Mouse (Mus musculus): ENCODE measurements around the gene Mlycd.
"Not testable (repeated sequence)": the region's sequence is repeated elsewhere in the genome, so short reads cannot be mapped to it uniquely, and the experiment has no call there.

Gene Mlycd

GRCm38 (mm10) chr8:119394524-119395026 lies at the start of gene Mlycd:
Gene Mlycd (plus strand): TSS chr8:119394878.
- DNase-seq = peak; percentile 94 to 97

- DNase-seq = peak; percentile 17 to 36
These were observed 49.5 kb upstream of the Mlycd start for GRCm38 (mm10) chr8:119345029-119345682.

DNA sequence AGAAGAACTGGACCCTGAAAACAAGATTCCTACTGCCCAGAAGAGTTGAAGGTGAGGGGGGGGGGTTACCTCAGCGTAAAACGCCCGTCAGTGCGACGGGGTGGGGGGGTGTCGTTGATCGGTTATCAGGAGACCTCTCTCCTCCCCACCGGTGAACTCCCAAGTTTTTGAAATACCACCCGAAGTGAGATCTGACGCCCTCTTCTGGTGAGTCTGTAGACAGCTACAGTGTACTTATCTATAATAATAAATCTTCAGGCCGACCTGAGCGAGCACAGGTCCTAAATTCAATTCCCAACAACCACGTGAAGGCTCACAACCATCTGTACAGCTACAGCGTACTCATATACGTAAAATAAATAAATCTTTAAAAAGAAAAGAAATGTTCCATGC lies 49.0 kb upstream of the Mlycd start:
- no peak for DNase-seq

GRCm38 (mm10) chr8:119351647-119352046 lies 43.0 kb upstream of the Mlycd start:
- no peak for DNase-seq

GRCm38 (mm10) chr8:119352977-119353658 lies 41.6 kb upstream of the Mlycd start:
- DNase-seq = no peak

DNA sequence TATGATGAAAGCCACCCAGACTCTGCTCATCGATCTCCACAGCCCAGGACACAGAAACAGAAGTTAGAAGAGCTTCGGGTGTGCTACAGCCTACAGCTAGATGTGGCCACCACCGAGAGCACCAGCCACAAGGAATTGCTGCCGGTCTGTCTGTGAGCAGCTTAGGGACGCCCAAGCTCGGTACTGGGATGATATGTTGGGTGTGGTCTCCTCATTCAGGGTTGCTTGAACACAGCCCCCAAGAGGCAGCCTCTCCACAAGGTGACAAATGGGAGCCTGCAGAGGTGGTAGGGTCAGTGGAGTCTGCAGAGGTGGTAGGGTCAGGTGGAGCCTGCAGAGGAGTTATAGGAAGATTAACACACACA lies 41.0 kb upstream of the Mlycd start:
- DNase-seq = no peak

- not testable (repeated sequence) for DNase-seq
These were observed 38.0 kb upstream of the Mlycd start for GRCm38 (mm10) chr8:119356631-119357030.

DNA sequence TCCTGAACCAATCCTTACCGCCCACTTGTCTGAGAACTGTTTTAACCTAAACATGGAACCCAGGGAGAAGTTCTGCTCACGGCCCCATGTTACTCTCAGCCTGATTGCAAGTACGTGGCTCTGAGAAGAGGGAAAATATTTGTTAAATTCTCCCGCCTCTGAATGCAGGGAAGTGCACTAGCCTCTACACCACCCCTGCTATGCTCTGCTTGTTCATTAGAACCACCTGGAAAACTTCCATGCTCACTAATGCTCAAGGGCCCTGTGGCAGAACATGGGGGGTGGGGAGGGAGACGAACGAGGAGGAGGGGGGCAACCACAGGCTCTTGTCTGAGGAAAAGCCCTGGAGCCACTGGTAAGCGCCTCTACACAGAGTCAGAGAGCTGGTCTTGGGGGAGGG lies 36.5 kb upstream of the Mlycd start:
- DNase-seq = no peak

GRCm38 (mm10) chr8:119358836-119359235 lies 35.8 kb upstream of the Mlycd start:
- DNase-seq = peak; percentile 83 to 86

- no peak for DNase-seq
These were observed 33.9 kb upstream of the Mlycd start for GRCm38 (mm10) chr8:119360686-119361295.

DNA sequence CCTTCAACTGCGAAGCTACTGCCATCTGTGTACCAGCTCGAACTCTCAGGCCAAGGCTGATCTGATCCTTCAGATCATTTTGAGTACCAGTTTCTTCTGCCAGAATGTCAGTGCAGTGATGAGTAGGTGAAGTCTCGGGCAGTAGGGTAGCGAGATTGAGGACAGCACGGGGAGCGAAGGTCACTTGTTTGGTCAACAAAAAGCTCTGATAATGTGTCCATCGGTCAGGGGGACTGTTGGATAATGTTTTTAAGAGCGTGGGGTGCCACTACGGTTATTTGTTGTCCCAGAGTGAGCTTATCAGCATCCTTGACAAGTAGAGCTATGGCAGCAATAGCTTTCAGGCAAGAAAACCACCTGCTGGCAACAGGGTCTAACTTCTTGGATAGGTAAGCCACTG lies 20.0 kb upstream of the Mlycd start:
- not testable (repeated sequence) for DNase-seq

- no peak for DNase-seq
These were observed 16.2 kb upstream of the Mlycd start for GRCm38 (mm10) chr8:119378476-119378875.

- peak; percentile 23 for DNase-seq
These were observed 14.1 kb upstream of the Mlycd start for GRCm38 (mm10) chr8:119380619-119381018.

DNA sequence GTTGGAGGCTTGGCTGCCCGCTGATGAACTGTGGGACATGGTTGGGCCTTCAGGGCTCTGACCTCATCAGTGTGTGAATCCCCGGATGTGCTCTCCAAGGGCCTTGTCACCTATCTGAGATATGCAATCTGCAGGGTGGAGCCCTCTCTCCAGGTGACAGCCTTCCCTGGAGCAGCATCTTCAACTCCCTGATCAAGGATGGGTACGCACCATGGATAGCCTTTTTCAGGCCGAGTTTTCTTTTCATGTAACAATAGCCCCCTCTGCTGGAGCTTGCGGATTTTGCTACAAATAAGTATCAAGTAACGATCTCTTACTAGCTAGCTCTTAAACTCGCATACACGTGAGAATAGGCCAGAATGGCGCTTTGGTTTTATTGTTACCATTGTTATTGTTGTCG lies 10.2 kb upstream of the Mlycd start:
- DNase-seq = peak; percentile 76

GRCm38 (mm10) chr8:119385854-119386253 lies 8.8 kb upstream of the Mlycd start:
- no peak for DNase-seq

DNA sequence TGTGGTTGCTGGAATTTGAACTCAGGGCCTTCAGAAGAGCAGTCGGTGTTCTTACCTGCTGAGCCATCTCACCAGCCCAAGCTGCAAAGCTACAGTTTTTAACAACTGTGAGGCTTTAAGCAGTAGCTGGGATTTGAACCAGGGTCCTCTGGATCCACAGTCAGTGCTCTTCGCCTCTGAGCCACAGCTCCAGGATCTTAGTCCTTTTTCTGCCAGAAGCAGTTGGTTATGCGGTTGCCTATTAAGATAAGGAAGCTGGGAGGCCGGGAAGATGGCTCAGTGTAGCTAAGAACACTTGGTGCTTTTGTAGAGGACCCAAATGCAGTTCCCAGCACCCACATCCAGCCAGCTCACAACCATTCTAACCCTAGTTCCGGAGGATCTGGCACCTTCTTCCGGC lies 7.7 kb upstream of the Mlycd start:
- no peak for DNase-seq

DNA sequence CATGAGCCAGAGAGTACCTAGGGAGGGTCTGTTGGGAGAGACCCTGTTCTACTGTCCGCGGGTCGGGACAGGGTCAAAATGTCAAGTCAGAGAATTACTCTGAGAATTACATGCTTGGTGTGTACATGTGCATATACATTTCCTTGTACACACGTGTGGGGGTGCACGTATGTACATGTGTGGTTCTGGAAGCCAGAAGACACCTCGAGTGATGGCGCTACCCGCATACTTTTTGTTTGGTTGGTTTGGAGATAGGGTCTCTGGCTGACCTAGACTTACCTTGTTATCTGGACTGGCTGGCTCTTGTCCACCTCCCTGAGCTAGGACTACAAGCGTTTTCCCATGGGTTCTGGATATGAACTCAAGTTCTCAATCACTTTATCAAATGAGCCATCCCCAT lies 581 bp upstream of the Mlycd start:
- DNase-seq = no peak

- DNase-seq = peak in 1 of 2 experiments; percentile 28
These were observed 633 bp downstream of the Mlycd start for GRCm38 (mm10) chr8:119395072-119395950.

DNA sequence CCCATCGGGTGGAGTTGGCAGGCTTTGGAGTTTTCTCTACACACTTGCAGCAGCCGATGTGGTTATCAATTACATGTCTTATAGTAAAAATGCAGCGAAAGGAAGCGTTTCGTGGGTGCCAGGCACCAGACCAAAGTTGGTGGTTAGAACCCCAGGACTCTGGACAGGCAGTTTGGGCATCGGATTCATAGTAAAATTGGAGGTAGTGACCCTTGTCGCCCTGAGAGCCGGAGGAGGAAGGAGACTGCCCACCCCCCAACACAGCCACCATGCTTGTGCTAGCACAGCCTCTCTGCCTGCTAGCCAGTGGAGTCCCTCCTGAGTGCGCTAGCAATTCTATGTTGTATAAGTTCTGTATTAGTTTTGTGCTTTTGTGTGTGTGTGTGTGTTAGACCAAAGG lies 3.9 kb downstream of the Mlycd start:
- no peak for DNase-seq

- DNase-seq = no peak
These were observed 4.6 kb downstream of the Mlycd start for GRCm38 (mm10) chr8:119399255-119399654.

GRCm38 (mm10) chr8:119400122-119400671 lies 5.5 kb downstream of the Mlycd start:
- peak in 1 of 2 experiments; percentile 29 for DNase-seq

DNA sequence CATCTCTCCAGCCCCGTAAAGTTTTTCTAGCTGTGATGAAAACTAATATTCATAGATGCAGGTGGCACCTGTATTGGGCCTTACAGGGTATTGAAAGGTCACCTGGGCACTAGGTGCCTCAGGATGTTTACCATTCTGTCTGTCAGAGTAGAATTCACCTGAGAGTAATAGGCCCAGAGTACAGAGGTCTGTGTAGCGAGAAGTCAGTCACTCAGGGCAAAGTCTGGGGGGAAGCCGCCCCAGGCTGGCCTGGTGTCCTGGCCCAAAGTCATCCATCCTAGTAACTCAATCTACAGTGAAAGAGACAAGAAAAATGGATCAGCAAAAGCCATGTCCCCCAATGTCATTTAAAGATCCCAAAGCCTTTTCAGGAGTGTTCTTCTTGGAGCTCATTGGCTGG lies 6.2 kb downstream of the Mlycd start:
- no peak for DNase-seq

GRCm38 (mm10) chr8:119403912-119404311 lies 9.2 kb downstream of the Mlycd start:
- peak in 1 of 2 experiments; percentile 52 for DNase-seq

Data from kidney, postnatal 4 days (tissue).